Mouse (Mus musculus) stomach, embryonic 14.5 days (tissue): ENCODE results near the gene Setd1b. TPM values are rescaled to one million over a fixed set of nuclear protein-coding genes. Genes with fewer than 3 reads are reported as not detected.

ENCODE experiments used
- ATAC-seq: fragments of 200-750 bp; cut with Nextera tagmentation; 2 replicates; pipeline ENCODE4 v1.8.0; 2017; ENCODE audit warnings: low read depth, moderate TSS enrichment; ENCODE audit not compliant: insufficient number of reproducible peaks, insufficient read depth, low FRiP score
- H3K27ac ChIP-seq: fragments of 300-500 bp; sonication (generic); 2 replicates; pipeline ENCODE4 v1.5.1; 2014; ENCODE audit warnings: mild to moderate bottlenecking, low read length, moderate library complexity, mixed read lengths
- H3K27me3 ChIP-seq: fragments of 300-500 bp; sonication (generic); 2 replicates; pipeline ENCODE4 v1.6.1; 2014; ENCODE audit warnings: low read length, control low read depth, mixed read lengths; ENCODE audit not compliant: control insufficient read depth, insufficient read depth
- H3K36me3 ChIP-seq: fragments of 300-500 bp; sonication (generic); 2 replicates; pipeline ENCODE4 v1.6.1; 2014; ENCODE audit warnings: mild to moderate bottlenecking, control low read depth, low read length, moderate library complexity, mixed read lengths; ENCODE audit not compliant: control insufficient read depth, insufficient read depth
- H3K4me1 ChIP-seq: fragments of 300-500 bp; sonication (generic); 2 replicates; pipeline ENCODE4 v1.6.1; 2014; ENCODE audit warnings: low read length, control low read depth, mixed read lengths; ENCODE audit not compliant: control insufficient read depth, insufficient read depth
- H3K4me2 ChIP-seq: fragments of 300-500 bp; sonication (generic); replicated peaks from 2 replicates; pipeline ENCODE4 v1.6.1; 2014; ENCODE audit warnings: low read depth, low read length, control low read depth
- H3K4me3 ChIP-seq: fragments of 300-500 bp; sonication (generic); 2 replicates; pipeline ENCODE4 v1.5.1; 2014; ENCODE audit warnings: low read depth, low read length, control low read depth
- H3K9ac ChIP-seq: fragments of 300-500 bp; sonication (generic); replicated peaks from 2 replicates; pipeline ENCODE4 v1.6.1; 2014; ENCODE audit warnings: low read depth, mild to moderate bottlenecking, control low read depth, low read length, moderate library complexity, mixed read lengths
- H3K9me3 ChIP-seq: fragments of 300-500 bp; sonication (generic); 2 replicates; pipeline ENCODE4 v1.6.1; 2016; ENCODE audit warnings: low read depth, low read length, control low read depth; ENCODE audit not compliant: control insufficient read depth
- WGBS: fragments of 180-500 bp; shearing (Covaris S2); extraction: QIAGEN DNeasy Blood & Tissue Kit; methylation state at CpG from one replicate; pipeline ENCODE4 v1.1.7; 2014; 5-methylcytosine and 5-hydroxymethylcytosine counted together
- polyA plus RNA-seq: library from polyadenylated mRNA; unstranded; fragments of >200 nt; fragmentation: Nextera tagmentation; extraction: Ambion mirVana; gene quantifications from 2 replicates; pipeline ENCODE4 v1.2.1, GENCODE M21; 2014

Gene Setd1b
- polyA plus RNA-seq = 12.9 and 14.3 TPM in 2 replicates

DNA sequence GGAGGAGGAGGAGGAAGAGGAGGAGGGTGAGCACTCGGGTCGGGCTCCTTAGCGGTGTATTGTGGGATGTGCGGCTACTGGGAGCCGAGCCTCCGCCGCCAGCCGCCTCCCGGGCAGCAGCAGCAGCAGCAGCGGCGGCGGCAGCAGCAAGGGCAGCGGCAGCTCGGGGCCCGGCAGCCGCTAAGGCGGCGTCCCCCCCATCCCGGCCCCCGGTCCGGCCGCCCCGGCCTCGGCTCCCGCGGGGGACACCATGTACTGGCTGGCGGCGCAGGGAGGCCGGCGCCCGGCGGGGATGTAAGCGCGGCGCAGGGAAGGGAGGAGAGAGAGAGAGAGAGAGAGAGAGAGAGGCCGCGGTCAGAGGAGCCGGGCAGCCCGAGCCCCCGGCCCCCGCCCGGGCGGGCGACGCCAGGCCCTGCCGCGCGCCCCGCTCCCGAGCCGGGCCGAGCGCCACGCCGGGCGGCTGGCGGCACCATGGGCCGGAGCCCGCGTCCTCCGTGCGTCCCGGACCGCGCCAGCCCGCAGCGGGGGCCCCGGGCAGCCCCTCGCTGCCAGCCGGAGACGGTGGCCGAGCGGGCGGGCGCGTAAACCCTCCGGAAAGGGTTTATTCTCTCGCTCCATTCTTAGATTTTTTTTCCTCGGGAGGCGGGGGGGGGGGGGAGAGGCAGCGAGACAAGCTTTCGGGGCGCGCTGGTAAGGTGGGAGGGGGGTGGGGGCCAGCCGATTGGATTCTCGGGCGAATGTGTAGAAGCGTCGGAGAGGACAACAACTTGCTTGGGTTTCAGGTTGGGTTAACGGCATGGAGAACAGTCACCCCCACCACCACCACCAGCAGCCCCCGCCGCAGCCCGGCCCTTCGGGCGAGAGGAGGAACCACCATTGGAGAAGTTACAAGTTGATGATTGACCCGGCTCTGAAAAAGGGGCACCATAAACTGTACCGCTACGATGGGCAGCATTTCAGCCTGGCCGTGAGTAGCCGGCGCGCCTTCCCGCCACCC is at the start of gene Setd1b:
TSS of gene Setd1b (plus strand) at position 33 of the 997 bp plus-strand sequence.
- H3K4me3 ChIP-seq = peak within 1 kb of the TSS; percentile 84
- no peak for ATAC-seq
- no peaks in the 10 kb centered on the region for H3K27me3 ChIP-seq
- H3K4me2 ChIP-seq = peak within 1 kb of the TSS; percentile 100
- H3K4me1 ChIP-seq = peaks cover 28% of the 10 kb centered on the region
- peak within 1 kb of the TSS; percentile 98 for H3K9ac ChIP-seq
- under 1% methylated on average over 80 of the region's 103 CpGs for WGBS
- peak within 1 kb of the TSS; percentile 100 for H3K27ac ChIP-seq
- no peaks in the 10 kb centered on the region for H3K9me3 ChIP-seq
- peaks cover 21% of the 10 kb centered on the region for H3K36me3 ChIP-seq

DNA sequence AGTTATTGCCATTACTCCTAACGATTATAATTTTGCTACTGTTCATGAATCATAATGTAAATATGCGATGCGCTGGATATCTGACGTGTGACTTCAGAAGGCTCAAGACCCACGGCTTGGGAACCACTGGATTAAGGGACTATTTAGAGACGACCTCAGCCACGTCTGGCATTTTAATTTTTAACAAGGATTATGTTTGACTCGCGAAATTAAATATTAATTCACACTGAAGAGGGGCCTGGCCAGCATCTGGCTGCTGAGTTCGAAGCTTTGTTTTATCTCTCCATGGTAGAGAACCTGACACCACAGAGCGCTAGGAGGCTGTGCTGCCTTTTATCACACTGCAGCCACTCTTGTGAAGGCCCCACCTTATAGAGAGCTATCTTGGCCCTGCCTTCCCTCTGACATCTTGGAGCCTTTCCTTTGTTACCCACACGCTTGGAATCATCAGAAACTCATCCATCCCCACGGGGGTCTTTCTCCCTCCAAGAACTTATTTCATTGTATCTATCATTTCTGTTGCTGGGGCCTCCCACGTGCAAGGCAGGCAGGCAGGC is 48.8 kb upstream of the Setd1b start:
- Histone ChIP-seq H3K9ac (no peak overlapping the region), H3K27ac (no peak overlapping the region), H3K4me2 (no peak overlapping the region), H3K9me3 (no peaks in the 10 kb centered on the region), H3K36me3 (no peaks in the 10 kb centered on the region), H3K4me1 (no peaks in the 10 kb centered on the region), H3K27me3 (no peaks in the 10 kb centered on the region), H3K4me3 (no peak overlapping the region)
- ATAC-seq = peak; percentile 49; the same call in 1 of the 2 replicates
- WGBS = 68% methylated on average over 14 of the region's 14 CpGs

DNA sequence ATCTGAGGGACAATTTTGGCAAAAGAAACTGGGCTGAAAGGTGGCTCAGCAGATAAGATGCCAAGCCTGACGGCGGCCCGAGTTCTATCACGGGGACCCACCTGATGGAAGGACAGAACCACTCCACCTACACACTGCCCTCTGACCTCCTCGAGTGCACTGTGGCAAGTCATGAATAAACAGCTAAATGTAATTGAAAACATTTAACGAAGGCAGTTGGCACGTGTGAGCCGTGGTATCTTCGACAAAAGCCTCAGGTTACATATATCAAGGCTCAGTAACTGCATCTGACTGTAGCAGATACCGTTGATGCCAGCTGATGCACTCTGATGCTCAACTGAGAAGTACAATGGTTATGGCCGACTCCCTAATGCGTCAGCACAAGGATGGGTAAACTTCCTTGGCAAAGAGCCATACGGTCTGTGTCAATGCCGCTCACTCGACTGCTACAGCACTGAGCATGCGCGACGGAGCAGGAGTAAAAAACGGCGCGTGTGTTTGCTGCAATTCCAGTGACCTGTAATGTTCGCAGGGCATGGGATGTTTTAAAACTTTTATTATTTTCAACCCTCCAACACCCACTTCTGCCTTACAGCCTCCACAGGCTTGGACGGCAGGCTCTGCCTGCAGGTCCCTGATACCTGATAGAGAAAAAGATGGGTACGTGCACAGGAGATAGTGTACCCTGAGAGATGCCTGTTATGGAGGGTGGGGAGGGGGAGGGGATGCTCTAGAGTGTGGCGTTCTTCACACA is 47.6 kb upstream of the Setd1b start:
- Histone ChIP-seq H3K36me3 (no peaks in the 10 kb centered on the region), H3K4me1 (no peaks in the 10 kb centered on the region), H3K4me2 (no peak overlapping the region), H3K4me3 (no peak overlapping the region), H3K9ac (no peak overlapping the region), H3K27ac (no peak overlapping the region), H3K9me3 (no peaks in the 10 kb centered on the region), H3K27me3 (no peaks in the 10 kb centered on the region)
- 70% methylated on average over 25 of the region's 25 CpGs for WGBS
- ATAC-seq = peak; percentile 56; the same call in 1 of the 2 replicates

DNA sequence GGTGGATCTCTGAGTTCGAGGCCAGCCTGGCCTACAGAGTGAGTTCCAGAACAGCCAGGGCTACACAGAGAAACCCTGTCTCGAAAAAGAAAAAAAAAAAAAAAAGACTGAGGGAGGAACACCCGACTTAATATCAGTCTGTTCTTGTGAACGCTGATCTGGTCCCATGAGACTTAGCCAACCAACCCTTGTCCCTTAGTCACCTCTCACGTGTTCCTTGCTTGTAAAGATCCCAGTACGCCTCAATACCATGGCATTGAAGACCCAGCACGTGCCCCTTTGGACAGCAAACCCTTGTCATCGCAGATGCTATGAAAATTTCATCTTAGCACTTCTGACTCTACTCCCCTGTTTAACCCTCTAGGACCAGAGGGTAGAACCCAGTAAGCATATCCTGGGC is 45.7 kb upstream of the Setd1b start:
- Histone ChIP-seq H3K36me3 (0 out of 2 replicates have a peak, but pooled peaks cover 4% of the 10 kb centered on the region), H3K4me3 (no peak overlapping the region), H3K9ac (no peak overlapping the region), H3K27ac (no peak overlapping the region), H3K27me3 (no peaks in the 10 kb centered on the region), H3K4me2 (no peak overlapping the region), H3K4me1 (no peaks in the 10 kb centered on the region), H3K9me3 (no peaks in the 10 kb centered on the region)
- WGBS = 92% methylated on average over 8 of the region's 8 CpGs
- no peak for ATAC-seq

DNA sequence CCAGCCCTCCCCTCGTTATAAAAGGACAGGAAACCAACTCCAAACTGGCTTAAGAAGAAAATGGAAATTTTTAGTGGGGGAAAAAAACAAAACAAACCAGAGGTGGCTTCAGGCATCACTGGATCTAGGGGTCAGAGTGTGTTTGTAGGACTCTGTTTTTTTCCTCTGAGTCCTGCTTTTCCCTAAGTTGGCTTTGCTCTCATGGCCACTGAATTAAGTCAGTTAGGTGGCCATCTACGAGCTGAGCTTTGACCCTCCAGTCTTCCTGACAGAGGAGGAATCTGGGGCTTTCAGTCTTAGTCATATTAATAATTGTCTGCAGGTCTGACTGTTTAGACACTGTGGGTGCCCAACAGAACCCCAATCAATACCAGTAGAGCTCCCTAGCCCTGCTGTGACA is 43.5 kb upstream of the Setd1b start:
- ATAC-seq = no peak
- H3K9me3 ChIP-seq = no peaks in the 10 kb centered on the region
- no peaks in the 10 kb centered on the region for H3K27me3 ChIP-seq
- no peak overlapping the region for H3K4me2 ChIP-seq
- H3K4me1 ChIP-seq = no peaks in the 10 kb centered on the region
- no peak overlapping the region for H3K4me3 ChIP-seq
- WGBS = 81% methylated on average over 2 of the region's 2 CpGs
- no peak overlapping the region for H3K9ac ChIP-seq
- no peak overlapping the region for H3K27ac ChIP-seq
- 0 out of 2 replicates have a peak, but pooled peaks cover 4% of the 10 kb centered on the region for H3K36me3 ChIP-seq

DNA sequence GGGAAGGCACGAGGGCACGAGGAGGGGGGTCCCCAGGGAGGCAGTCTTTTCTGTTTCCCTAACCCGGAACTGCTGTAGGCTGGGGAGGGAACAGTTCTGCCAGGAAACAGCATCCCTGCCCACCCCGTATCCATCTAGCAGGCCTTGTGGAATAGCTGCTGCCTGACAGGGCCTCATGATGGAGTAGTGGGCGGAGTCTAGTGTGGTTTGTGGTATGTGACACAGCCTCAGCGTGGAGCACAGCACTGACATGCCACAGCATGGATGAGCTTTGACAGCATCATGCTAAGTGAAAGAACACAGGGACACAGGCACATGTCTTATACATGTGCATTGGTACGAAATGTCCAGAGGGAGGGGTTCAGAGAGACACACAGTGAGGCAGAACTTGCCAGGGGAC is 39.6 kb upstream of the Setd1b start:
- Histone ChIP-seq H3K9me3 (no peaks in the 10 kb centered on the region), H3K4me3 (no peak overlapping the region), H3K36me3 (0 out of 2 replicates have a peak, but pooled peaks cover 4% of the 10 kb centered on the region), H3K9ac (no peak overlapping the region), H3K4me1 (no peaks in the 10 kb centered on the region), H3K4me2 (no peak overlapping the region), H3K27me3 (no peaks in the 10 kb centered on the region), H3K27ac (no peak overlapping the region)
- 41% methylated on average over 7 of the region's 7 CpGs for WGBS
- no peak for ATAC-seq

DNA sequence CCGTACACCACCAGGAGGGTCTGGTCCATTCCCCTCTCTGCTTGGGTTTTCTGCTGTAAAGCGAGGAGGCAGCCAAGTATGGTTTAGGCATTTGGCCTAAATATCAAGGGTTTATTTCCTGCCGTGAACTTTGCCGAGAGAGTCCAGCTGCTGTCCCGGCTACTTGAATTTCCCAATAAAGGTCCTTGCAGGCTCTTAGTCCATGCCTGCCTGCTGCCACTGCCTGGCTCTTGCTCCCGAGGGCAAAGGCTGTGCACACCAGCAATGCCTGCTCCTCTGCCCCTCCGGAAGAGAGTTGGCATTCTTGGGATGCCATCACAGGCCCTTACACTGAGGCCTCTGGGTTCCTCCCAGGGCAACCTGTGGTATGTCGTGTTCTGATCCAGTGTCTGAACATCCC is 38.4 kb upstream of the Setd1b start:
- Histone ChIP-seq H3K4me3 (no peak overlapping the region), H3K4me1 (no peaks in the 10 kb centered on the region), H3K4me2 (no peak overlapping the region), H3K9me3 (no peaks in the 10 kb centered on the region), H3K27me3 (no peaks in the 10 kb centered on the region), H3K9ac (no peak overlapping the region), H3K27ac (no peak overlapping the region), H3K36me3 (0 out of 2 replicates have a peak, but pooled peaks cover 4% of the 10 kb centered on the region)
- no peak for ATAC-seq
- WGBS = 43% methylated on average over 8 of the region's 8 CpGs

DNA sequence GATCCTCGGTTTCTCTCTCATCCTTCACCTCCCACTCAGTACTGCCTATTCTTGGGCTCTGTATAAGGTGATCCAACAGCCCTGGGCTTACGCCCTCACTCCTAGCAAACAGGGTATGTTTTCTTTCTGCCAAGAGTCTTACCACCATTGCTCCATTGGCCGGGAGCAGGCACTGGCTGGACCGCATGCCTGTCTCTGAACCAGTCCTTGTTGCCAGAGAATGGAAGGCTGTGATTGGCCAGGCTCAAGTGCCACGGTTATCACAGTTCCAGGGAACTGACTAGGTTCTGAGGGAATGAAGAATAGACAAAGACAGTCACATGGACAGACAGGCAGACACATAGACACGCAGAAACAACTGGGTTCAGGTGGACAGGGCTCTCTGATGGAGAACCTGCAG is 37.2 kb upstream of the Setd1b start:
- Histone ChIP-seq H3K4me2 (no peak overlapping the region), H3K36me3 (0 out of 2 replicates have a peak, but pooled peaks cover 4% of the 10 kb centered on the region), H3K9ac (no peak overlapping the region), H3K4me3 (no peak overlapping the region), H3K27me3 (no peaks in the 10 kb centered on the region), H3K4me1 (0 out of 2 replicates have a peak, but pooled peaks cover 1% of the 10 kb centered on the region), H3K27ac (no peak overlapping the region), H3K9me3 (no peaks in the 10 kb centered on the region)
- ATAC-seq = no peak
- 80% methylated on average over 6 of the region's 6 CpGs for WGBS
